Mouse (Mus musculus) WW6 (cell line): ENCODE results near the gene Dyrk3.
A peak's percentile ranks its signal among the peaks of the same experiment; 100 is the strongest.
"Not testable (repeated sequence)": the region's sequence is repeated elsewhere in the genome, so short reads cannot be mapped to it uniquely, and the experiment has no call there.

ENCODE experiments used
- DNase-seq: peaks from one replicate; pipeline ENCODE4 v3.0.0-alpha.2; 2013; ENCODE audit warnings: low read depth, low spot score

Gene Dyrk3

DNA sequence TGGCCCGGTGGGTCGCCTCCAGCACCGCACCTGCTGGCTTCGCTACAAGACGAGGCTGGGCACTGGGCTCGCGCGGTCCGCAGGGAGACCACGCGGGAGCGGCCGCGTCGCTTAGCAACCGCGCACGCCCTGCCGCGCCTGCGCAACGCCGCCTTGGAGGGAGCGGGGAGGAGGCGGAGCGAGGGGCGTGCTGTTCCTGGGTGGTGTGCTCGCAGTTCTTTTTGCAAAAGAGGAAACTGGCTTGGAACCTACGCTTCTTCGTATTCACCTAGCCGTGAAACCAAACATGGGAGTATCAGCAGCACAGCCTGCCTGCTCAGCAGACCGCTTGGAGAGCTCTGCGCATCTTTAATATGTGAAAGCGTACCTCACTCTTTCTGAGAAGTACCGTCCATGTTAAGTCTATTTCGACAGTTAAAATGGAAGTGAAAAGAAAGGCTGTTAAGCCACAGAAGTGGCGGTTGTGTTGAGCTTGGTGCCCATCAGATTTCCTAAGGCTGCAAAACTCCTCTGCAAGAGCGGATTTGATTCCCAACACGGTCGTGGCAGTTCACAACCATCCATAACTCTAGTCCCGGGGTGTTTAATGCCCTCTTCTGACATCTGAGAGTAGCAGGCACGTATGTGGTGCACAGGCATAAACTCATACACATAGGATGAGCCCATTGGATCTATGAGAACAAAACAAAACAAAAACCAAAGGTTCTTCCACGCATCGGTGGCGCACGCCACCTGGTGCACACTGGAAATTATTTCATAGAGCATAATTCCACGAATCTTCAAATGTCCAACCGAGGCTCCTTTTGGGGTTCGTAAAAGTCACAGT, at the start of gene Dyrk3:
Gene Dyrk3 (minus strand): TSS at position 150 of the 826 bp plus-strand sequence.
- peak; percentile 83 for DNase-seq

DNA sequence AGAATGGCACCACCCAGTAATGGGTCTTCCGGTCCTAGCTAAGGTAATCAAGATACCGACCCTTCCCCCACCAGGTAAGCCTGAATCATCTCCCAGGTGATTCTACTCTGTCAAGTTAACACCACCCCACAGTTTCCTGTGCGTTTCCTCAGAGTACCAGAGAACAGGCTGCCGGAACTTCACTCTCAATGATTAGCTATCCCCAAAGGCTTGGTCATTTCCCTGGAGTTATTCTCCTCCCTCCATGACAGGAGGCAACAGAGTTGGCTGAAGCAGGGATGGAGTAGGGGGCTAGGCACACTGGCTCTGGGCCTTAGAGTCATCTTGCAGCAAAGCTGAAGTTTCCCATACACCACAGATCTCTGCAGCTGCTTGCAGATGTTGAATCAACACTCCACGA, 49.7 kb upstream of the Dyrk3 start:
- DNase-seq: no peak

- DNase-seq: no peak
These were observed 48.9 kb upstream of the Dyrk3 start for GRCm38 (mm10) chr1:131186995-131187394.

DNA sequence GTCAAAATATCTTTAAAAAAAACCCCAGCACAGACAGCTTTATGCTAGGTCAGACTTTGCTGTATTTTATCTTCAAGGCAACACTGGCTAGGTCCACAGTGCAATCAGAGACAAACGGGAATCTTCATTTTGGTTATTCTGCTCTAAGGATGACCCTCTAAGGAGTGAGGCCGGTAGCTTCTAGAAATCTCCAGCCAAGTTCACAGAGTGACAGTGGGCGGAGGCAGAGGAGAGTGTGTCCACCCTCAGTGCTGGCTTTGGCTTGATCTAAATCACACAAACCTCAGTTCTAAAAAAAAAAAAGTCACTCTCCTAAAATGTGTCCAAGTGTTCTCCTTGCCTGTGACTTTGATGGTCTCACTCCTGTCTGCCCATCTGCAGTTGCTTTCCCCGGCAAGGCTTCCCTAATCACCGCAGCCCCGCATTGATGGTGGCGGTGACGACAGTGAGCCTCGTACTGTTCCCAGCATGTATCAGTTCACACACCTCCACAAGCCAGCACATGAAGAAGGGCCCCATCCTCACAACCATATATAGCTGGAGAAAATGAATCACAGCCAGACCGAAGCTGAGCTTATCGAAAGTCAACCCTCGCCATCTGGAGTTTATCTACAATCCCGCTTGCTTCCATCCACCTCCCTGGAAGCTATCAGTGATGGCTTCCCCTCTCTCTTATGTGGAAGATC, 47.8 kb upstream of the Dyrk3 start:
- no peak for DNase-seq

GRCm38 (mm10) chr1:131184956-131185660, 47.0 kb upstream of the Dyrk3 start:
- no peak for DNase-seq

- DNase-seq: no peak
These were observed 46.3 kb upstream of the Dyrk3 start for GRCm38 (mm10) chr1:131184253-131184955.

DNA sequence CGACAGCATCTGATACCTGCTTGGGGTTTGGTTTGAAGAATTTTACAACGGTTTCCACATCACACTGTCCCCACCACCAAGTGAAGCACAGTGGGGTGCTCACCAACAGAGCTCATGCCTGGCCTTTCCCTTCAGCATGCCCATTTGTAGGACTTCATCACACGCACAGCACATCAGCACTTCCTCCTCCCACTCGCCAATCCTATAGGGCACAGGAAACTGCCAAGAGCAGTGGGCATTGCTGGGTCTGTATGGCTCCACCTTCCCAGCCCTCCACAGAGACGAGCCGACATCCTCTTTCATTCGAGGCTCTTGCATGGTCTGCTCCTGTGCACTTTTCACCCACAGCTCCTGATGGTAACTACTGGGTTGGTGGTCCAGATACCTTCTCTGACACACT, 45.1 kb upstream of the Dyrk3 start:
- no peak for DNase-seq

- peak; percentile 58 for DNase-seq
These were observed 43.7 kb upstream of the Dyrk3 start for GRCm38 (mm10) chr1:131181642-131182527.

DNA sequence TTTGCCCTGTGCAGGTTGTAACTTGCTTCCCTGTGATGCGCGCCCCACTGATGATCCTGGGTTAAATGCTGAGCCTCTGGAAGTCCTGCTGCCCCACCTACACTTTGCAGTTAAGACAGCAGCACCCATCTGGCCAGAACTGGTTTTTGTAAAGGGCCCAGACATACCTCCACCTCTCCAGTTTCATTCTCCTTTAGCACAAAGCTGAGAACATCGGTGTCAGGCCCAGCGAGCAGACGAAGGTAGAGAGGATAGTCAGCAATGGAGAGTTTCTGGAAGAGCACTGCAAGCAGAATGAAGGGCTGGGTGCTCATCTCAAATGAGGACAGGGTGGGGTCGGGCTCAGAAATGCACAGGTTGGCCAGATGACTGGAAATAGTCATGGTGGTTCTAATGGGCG, 42.2 kb upstream of the Dyrk3 start:
- no peak for DNase-seq

GRCm38 (mm10) chr1:131178083-131178482, 39.9 kb upstream of the Dyrk3 start:
- no peak for DNase-seq

DNA sequence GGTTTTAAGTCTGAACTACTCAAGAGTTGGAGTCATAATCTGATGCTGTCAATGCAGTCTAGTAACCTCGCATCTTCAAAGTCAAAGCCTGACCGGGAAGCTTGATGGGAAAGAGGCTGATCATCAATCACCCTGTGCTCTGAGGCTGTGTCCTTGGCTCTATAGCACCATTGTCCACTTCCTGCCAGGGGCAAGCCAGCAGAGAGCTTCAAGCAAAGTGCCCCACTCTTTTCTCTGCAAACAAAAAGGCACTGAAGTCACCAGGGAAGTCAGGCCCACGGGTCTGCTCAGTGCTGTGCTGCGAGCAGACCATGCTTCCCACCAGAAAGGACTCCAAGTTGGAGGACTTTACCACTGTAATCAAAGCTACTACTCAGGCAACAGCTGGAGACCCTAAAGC, 39.1 kb upstream of the Dyrk3 start:
- no peak for DNase-seq

DNA sequence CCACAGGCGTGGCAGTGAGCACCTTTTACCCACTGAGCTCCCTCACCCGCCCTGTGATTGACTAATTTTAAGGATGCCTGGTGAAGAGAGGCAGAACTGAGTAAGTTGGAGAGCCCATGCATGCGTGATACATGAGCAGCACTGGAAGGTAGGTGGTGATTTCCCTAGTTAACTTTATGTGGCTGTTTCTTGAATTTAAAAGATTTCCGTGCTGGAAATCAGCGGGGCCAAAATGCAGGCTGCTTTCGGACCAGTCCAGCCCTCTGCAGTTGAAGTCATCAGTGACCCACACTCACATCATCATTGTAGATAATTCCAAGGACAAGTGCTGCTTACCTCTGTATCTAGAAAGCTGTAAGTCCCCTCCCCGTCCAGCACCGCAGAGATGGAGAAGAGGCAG, 37.7 kb upstream of the Dyrk3 start:
- DNase-seq: no peak

- no peak for DNase-seq
These were observed 37.0 kb upstream of the Dyrk3 start for GRCm38 (mm10) chr1:131175189-131175588.

DNA sequence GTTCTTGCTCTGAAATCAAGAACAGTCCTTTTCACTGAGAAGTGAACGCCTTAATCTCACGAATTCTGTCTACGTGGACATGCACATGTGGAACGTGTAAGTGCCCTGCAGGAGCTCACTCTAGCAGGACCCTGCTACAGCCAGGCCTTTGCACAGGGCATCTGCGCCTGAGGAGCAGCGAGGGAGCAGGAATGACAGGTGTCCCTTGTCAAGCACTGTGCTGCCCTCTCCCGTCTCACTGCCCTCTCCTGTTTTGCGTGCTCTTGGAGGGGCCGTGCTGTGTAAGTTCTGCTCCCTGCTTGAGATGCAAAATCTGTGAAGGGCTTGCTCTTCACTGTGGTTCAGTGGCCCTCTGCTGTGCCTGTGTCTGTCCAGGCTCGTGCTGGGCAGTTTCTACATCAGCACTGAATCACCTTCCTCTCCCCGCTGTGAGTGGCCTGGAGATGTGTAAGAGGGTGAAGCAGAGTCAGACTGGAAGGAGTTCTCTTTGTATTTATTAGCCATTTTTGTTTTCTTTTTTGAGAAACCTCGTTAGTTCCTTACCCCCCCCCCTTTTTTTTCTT, 36.2 kb upstream of the Dyrk3 start:
- no peak for DNase-seq

GRCm38 (mm10) chr1:131173809-131174208, 35.7 kb upstream of the Dyrk3 start:
- DNase-seq: no peak

- no peak for DNase-seq
These were observed 34.9 kb upstream of the Dyrk3 start for GRCm38 (mm10) chr1:131173001-131173400.

GRCm38 (mm10) chr1:131167612-131168011, 29.5 kb upstream of the Dyrk3 start:
- no peak for DNase-seq

GRCm38 (mm10) chr1:131164427-131164826, 26.3 kb upstream of the Dyrk3 start:
- no peak for DNase-seq

DNA sequence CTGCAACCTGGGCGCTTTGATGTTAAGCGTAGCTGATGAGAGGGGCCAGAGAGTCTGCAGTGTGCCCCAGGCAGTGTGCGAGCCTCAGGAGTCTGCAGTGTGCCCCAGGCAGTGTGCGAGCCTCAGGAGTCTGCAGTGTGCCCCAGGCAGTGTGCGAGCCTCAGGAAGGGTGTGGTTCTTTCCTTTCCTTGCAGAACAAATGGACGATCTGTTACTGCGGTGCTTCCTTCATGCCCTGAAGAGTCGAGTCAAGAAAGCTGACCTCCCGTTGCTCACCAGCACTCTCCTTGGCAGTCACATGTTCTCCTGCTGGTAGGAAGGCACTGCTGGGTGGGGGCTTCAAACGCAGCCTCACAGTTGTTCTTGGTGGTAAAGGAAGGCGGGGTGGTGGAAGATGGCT, 23.0 kb upstream of the Dyrk3 start:
- DNase-seq: peak; percentile 70

DNA sequence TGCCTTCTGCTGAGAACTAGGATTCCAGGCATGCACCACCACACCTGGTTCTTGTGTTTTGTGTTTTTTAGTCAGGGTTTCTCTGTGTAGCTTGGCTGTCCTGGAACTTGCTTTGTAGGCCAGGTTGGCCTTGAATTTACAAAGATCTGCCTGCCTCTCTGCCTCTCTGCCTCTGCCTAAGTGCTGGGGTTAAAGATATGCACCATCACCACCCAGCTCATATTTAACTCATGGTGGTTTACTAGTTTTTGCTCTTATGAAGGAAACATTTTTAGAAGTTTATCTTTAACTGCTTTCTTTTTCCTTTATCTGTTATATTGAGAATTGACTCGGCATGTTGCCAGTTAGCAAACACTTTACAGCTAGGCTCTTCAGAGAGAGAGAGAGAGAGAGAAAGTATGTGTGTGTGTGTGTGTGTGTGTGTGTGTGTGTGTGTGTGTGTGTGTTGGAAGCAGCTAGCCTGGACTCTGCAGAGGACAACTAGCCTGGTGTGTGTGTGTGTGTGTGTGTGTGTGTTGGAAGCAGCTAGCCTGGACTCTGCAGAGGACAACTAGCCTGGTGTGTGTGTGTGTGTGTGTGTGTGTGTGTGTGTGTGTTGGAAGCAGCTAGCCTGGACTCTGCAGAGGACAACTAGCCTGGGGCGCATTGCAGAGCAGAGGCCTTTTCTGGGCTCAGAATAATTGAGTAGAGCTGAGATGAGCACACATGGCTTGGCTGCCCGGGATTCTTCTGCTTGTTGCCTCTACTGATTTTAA, 21.6 kb upstream of the Dyrk3 start:
- not testable (repeated sequence) for DNase-seq
